Mouse (Mus musculus) B cell, adult 2 months (primary cell): ENCODE data around the gene Gm16223.

Experiments
- DNase-seq, 2 experiments: peaks; one replicate each; pipeline ENCODE4 v3.0.0; 2022

Gene Gm16223

GRCm38 (mm10) chr5:42067476-42068187, at the start of gene Gm16223:
TSS of gene Gm16223 (plus strand) at chr5:42067960.
- no peak for DNase-seq

- DNase-seq, result no peak
These were observed 45.7 kb upstream of the Gm16223 start for GRCm38 (mm10) chr5:42022029-42022428.

GRCm38 (mm10) chr5:42023521-42023920, 44.2 kb upstream of the Gm16223 start:
- DNase-seq, result no peak

- no peak for DNase-seq
These were observed 31.2 kb upstream of the Gm16223 start for GRCm38 (mm10) chr5:42036388-42037082.

- no peak for DNase-seq
These were observed 13.1 kb upstream of the Gm16223 start for GRCm38 (mm10) chr5:42054636-42055035.

GRCm38 (mm10) chr5:42055151-42055550, 12.6 kb upstream of the Gm16223 start:
- DNase-seq, result no peak

- DNase-seq, result no peak
These were observed 2.7 kb upstream of the Gm16223 start for GRCm38 (mm10) chr5:42065090-42065489.

GRCm38 (mm10) chr5:42067075-42067474, 685 bp upstream of the Gm16223 start:
- DNase-seq, result no peak

- DNase-seq, result no peak
These were observed 424 bp downstream of the Gm16223 start for GRCm38 (mm10) chr5:42068188-42068579.

GRCm38 (mm10) chr5:42116586-42117346, 49.0 kb downstream of the Gm16223 start:
- DNase-seq, result no peak

- DNase-seq, result no peak
These were observed 57.8 kb downstream of the Gm16223 start for GRCm38 (mm10) chr5:42125562-42125961.

GRCm38 (mm10) chr5:42155626-42156025, 87.9 kb downstream of the Gm16223 start:
- DNase-seq, result no peak

GRCm38 (mm10) chr5:42164731-42165130, 97.0 kb downstream of the Gm16223 start:
- DNase-seq, result no peak

GRCm38 (mm10) chr5:42166311-42166710, 98.6 kb downstream of the Gm16223 start:
- DNase-seq, result no peak

GRCm38 (mm10) chr5:42168071-42168470, 100.3 kb downstream of the Gm16223 start:
- DNase-seq, result no peak

GRCm38 (mm10) chr5:42168785-42169184, 101.0 kb downstream of the Gm16223 start:
- no peak for DNase-seq

- no peak for DNase-seq
These were observed 106.3 kb downstream of the Gm16223 start for GRCm38 (mm10) chr5:42174109-42174508.

- DNase-seq, result no peak
These were observed 107.7 kb downstream of the Gm16223 start for GRCm38 (mm10) chr5:42175424-42175823.

- DNase-seq, result no peak
These were observed 130.7 kb downstream of the Gm16223 start for GRCm38 (mm10) chr5:42198493-42198892.

- DNase-seq, result no peak
These were observed 139.8 kb downstream of the Gm16223 start for GRCm38 (mm10) chr5:42207456-42208122.

- no peak for DNase-seq
These were observed 144.0 kb downstream of the Gm16223 start for GRCm38 (mm10) chr5:42211554-42212338.

GRCm38 (mm10) chr5:42212353-42212752, 144.6 kb downstream of the Gm16223 start:
- DNase-seq, result no peak
